Mouse (Mus musculus) embryo, embryonic 9.5 days (tissue): ENCODE results near the gene H6pd.
"Not testable (repeated sequence)": the region's sequence is repeated elsewhere in the genome, so short reads cannot be mapped to it uniquely, and the experiment has no call there.

Experiments
- DNase-seq: peaks from one replicate; pipeline ENCODE4 v3.0.0-alpha.2; 2017; ENCODE audit errors: extremely low spot score

The H6pd gene

DNA sequence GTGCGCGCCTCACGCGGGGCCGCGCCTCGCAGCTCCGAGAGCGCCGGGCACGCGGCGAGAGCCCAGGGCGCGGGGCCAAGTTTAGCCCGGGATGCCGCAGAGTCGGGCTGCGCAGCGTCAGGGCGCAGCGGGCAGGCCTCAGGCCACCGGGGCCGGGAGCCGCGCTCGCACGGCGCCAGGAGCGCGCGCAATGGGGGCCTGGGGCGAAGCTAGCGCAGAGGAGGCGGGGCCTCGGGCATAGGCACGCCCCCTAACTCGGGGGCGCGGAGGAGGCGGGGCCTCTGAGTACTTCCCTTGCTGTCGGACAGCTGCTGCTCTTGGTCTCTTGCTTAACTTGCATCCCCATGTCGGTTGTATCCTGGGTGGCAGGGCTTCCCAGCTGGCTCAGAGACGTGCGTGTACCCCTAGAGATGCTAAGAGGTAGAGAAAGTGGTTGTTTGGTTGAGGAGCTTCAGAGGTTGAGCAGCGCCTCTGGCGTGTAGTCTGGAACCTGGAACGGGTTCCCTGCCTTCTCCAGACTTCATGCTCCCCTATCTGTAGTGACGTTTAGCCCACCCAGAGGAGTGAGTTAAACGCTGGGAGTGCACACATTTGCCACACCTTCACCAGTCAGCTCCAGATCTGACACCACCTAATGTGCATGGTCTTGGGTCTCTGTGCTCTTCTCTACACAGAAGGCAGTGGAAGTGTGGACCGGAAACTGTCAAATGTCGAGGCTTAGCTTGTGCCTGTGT, at the start of gene H6pd:
TSS of gene H6pd (minus strand) at position 171 of the 734 bp plus-strand sequence.
- peak; percentile 92 for DNase-seq

DNA sequence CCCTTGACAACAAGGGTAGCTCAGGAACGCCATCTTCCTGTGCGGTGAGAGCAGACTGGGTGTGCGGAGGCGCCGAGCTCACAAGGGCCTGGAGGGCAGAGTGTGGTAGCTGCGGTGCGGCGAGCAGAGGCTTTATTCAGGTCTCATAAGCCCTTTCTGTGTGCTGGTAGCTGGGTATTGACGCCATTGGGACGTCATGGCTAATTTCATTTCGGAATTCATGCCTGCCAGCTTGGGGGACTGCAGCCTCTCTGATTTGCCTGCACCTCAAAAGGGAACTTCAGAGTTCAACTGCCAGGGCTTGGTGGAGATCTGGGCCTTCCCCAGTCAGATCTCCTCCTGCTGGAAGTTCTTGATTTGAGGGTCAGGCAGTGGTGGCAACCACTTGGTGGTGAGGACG, 48.9 kb upstream of the H6pd start:
- no peak for DNase-seq

DNA sequence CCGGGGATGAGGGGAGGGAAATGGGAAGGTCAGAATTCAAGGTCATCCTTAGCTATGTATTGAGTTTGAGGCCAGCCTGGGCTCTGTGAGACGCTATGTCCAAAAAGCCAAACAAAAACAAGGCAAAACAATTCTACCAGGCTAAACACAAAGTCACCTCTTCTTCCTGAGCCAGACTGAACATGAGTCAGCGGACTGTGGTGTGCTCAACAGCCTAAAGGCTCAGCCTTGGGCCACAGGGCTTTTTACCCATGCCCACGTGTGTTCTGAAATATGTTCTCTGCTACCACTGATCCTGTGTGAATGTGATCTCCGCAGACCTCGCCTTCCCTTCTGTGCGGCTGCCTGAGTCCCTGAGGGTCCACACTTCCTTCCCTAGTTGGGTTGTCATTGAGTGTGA, 47.3 kb upstream of the H6pd start:
- no peak for DNase-seq

DNA sequence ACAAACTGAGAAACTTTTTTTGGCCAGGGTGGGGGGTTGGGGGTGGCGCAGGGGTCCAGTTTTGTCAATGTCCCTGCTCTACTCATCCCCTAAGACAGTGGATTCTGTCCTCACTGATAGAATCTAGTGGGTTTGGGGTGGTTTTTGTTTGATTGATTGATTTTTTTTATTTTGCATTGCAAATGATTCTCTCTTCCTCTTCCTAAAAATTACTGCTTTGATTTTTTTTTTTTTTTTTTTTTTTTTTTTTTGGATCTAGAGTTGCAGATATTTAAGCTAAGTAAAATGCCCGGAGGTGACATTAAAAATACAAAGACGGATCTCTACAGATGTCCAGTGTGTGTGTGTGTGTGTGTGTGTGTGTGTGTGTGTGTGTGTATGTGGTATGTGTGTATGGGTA, 43.6 kb upstream of the H6pd start:
- DNase-seq: no peak

DNA sequence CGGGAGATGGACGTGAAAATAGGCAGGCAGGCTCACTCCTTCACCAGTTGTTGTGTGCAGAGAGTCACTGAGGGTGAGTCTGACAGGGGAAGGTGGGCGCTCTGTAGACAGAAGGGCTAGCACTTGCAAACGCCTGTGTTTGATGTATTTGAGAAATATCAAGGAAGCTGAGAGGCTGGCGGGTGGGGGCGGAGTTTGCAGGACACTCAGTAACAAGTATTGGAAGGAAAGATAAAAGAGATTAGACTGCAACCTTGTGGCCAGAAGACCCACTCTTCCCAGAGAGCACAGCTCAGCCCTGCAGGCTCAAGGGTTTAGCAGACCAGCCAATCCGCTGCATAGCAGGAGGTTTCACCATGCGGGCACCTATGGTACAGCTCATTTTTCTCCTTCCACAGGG, 42.7 kb upstream of the H6pd start:
- no peak for DNase-seq

DNA sequence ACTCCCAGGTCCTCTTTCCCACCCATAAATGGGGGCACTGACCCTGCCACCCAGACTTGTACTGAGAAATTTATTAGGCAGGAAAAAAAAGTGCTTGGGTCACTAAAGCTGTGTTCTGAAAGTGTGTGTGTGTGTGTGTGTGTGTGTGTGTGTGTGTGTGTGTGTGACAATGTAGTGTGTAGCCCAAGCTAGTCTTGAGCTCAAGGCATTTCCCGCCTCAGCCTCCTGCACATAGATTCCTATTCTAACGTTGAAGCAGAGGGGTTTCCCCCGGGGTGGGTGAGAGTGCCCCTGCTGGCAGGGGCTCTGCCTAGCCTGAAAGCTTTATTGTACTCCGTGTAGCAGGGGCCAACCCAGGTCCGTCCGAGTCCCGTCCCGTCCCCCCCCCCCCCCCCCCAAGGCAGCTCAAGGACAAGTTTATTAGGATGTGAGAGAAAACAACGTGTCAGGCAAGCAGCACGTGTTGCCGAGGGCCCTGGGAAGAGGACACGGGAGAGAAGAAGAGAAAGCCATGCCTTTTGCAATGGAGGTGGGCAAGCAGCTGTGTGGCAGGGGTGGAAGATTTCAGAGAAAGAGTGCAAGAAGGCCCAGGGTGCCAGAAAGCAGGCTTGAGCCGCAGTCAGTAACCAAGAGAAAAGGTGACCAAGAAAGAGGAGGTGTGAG, 40.9 kb upstream of the H6pd start:
- DNase-seq: no peak

DNA sequence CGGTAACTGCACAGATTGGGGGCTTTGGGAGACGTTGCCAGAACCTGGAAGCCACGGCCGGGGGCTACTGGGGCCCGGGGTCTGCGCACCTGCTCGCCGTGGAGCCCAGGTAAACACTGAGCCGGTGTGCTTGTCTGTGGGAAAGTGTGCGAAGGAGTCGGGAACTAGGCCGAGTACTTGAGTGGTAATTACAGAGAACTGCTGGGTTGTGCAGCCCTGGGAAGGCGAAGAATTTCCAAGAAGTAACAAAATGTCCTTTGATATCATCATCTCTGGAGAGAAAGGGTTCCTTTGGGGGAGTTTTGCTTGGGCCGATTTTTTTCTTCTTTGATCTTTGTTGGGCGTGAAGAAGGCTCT, 40.3 kb upstream of the H6pd start:
- no peak for DNase-seq

DNA sequence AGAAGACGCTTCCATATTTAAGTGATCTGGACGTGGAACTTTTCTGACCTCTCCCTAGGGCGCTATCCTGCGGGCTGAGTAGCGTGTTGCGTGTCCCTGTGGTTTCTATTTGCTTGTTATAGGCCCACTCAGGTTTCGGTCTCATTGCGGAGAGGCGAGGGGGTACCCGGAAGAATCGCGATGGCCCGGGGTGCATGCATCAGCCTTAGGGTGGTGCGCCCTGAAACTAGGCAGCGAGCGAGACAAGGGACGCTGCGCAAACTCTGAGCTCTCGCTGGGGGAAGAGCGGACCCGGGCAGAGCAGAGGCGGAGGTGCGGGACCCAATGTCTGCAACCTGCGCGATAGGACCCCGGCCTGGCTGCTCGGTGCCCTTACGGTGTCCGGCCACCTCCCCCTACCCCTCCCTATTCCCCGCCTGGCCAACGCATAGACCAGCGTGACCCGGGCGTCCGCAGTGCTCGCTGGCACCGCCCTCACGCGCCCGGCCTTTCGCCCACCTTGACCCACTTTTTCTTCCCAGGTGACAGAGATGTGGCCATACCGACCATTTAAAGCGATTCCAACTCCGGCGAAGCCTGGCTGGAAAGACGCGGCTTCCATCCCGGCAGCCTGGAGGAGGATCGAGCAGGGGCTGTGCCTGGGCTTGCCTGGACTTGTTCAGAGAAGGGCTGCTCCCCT, 39.8 kb upstream of the H6pd start:
- peak; percentile 62 for DNase-seq

DNA sequence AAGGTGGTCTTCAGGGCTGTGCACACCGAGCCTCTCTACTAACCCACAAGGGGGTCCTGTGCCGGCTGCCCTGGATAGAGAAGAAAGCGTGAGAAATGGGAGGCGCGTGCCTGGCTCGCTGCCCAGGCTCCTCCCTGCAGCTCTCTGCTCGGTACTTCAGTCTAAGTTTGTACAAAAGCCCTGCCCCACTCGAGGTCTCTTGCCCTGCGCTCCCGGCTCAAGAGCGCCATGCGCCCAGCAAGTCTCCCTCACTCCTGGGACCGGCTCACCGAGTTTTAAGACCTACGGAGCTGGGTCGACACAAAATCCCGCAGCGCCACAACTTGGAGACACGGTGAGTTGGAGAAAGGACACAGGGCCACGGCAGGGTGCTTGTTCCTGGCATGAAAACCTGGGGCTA, 39.2 kb upstream of the H6pd start:
- DNase-seq: peak; percentile 58

DNA sequence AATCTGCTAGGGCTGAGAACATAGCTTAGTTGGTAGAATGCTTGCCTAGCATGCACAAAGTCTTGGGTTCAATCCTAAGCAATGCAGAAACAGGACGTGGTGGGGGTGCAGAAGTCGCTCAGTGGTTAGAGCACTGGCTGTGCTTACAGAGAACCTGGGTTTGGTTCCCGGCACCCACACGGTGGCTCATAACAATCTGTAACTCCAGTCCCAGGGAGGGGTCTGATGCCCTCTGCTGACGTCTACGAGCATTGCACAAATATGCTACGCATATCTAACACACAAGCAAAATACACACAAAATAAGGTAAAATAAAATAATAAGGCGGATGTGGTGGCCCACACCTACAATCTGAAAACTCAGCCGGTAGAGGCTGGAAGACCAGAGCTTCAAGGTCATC, 34.8 kb upstream of the H6pd start:
- DNase-seq: no peak

DNA sequence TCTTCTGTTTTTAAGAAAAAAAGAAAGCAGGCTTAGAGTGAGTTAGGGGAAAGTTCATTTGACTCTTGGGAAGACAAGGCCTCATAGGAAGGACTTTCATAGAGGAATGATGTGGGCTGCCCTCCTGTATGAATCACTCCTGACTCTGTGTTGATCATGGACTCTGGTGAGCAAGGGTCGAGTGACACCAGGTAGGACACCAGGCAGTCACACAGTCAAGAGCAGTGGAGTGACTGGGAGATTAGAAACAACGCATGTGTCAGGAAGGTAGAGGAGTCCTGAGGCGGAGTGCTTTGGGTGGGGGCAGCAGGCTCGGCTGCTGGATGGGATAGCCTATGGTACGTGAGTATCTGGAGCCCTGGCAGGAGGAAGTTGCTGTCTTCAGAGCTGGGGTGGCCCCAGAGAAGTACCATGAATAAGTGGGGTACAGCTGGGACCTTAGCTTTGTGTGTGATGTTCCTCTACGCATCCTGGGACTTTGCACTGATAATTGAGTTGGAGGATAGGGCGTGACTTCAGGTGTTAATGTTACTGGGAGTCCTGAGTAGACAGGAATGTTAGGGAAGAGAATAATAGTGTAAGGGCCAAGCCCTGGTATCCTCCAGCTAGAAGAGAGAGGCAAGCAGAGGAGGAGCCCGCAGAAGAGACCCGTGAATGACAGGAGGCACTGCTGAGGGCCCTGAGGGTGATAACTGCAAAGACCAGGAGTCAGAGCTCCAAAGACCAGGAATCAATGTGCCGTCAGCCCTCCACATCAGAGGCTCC, 32.7 kb upstream of the H6pd start:
- no peak for DNase-seq

DNA sequence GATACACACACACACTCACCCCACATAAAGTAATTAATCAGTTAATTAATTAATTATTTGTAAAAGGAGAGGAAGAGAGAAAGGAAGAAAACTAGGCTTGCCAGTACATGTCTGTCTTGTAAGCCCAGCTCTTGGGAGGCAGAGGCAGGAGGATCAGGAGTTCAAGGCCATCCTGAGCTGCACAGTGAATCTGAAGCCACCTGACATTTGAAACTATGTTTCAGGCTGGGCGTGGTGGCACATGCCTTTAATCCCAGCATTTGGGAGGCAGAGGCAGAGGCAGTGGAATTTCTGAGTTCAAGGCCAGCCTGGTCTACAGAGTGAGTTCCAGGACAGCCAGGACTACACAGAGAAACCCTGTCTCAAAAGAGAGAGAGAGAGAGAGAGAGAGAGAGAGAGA, 32.0 kb upstream of the H6pd start:
- not testable (repeated sequence) for DNase-seq

DNA sequence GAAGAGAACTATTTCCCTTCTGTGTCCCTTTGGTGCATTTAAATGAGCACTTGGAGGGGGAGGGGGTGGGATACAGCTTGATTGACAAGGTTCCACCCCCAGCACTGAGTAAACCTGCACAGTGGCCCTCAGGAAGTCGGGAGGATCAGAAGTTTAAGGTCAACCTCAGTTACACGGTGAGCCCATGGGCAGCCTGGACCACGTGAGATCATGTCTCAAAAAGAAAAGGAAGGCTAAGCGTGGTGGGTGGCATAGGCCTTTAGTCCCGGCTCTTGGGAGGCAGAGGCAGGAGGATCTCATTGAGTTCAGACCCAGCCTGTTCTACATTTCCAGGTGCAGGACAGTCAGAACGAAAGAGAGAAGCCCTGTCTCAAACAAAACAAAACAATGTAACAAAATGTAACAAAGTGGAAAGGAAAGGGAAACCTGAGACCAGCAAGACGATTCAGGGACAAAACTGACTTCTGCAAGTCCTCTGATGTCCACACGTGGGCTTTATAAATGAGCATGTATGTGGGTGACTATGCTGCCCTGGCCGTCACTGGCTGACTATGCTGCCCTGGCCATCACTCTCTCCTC, 31.3 kb upstream of the H6pd start:
- no peak for DNase-seq

DNA sequence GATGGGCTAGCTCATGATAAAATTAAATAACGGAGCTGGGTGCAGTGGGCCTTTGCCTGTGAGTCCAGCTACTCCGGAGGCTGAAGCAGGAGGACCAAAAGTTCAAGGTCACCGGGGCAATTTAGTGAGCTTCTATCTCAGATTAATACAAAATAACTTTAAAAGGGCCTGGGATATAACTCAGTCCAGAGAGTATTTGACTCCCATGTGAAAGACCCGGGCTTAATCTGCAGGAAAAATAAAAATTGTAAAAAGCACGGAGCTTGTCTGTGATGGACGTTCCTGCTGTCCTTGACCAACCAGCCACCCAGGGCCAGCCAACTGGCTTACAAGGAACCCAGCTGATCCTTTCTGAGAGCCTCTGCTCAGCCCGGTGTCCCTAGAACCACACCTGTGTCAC, 29.7 kb upstream of the H6pd start:
- DNase-seq: no peak

DNA sequence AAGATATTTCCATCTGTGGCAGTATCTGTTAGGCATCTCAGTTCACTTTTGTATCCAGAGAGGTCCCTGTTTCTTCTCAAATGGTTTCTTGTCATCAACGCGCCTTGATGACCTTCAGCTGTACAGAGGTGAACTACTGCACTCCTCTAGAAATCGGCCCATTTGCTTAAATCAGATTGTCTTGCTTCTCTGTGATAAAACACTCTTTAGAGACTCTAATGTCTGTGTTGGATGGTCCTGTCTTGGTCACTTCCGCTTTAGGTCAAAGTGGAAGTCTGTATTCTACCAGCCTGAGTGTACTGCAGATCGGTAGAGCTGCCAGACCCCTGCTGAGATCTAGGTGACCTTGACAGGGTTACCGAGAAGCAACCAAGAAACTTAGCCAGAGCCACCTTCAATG, 27.3 kb upstream of the H6pd start:
- no peak for DNase-seq

DNA sequence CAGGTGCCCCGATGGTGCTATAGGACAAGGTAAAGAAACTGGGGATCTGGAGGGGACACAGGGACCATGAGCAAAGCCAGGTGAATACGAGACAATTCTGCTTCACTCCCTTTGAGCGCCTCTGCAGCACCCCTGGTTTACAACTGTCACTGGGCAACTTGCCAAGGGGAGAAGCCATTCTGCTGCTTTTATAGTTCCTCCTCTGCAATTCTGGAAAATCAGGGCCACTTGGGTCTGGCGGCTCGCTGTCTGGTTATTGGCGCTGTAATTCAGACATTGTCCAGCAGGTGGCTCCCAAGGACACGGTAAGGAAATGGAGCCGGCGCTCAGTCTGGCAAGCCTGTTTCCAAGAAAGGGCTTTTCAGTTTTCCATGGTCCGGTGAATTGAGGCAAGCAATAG, 26.5 kb upstream of the H6pd start:
- peak; percentile 79 for DNase-seq

DNA sequence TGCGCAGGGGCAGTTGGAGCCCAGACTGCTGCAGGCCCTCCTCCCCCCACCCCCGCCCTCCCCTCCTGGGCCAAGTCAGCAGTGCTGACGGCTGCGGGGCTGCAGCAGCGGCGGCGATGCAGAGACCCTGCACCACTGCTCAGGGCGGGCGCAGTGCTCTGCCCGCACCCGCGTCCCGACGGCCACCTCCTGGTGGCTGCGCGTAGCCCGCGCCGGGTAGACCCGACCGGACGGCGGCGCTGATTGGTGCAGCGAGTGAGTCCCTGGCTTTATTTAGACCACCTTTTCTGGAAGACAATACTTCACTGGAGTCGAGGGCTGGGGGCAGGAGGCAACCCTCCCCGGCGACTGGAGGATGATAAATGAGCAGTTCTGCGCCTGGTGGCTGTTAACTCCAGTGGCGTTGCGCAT, 24.4 kb upstream of the H6pd start:
- DNase-seq: peak; percentile 51

DNA sequence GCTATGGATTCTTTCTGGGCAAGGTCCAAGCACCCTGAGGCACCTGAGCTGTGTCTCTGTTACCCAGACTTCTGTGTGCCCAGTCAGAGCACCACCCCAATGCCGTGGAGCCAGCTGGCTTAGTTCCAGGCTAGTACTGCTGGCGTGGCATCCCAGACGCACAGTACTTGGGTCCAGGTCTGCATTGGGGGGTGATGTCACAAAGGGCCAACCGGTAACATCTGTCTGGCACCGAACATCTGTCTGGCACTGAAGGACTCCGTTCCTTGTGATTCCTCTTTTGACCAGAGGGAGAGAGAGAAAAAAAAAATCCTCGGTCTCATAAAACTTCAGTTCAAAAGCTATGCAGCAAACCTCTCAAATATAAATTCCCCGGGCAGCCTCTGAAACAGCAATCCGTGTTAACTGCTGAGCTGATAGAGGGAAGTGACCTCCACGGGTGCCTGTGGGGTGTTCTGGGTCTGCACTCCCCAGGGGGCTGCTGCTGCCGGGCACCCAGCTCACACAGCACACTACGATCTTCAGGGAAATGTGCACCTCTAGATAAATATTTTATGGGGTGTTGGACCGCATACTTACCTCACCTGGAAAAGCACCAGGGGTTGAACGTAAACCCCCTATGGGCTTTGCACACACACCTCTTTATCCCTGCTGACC, 22.5 kb upstream of the H6pd start:
- no peak for DNase-seq

DNA sequence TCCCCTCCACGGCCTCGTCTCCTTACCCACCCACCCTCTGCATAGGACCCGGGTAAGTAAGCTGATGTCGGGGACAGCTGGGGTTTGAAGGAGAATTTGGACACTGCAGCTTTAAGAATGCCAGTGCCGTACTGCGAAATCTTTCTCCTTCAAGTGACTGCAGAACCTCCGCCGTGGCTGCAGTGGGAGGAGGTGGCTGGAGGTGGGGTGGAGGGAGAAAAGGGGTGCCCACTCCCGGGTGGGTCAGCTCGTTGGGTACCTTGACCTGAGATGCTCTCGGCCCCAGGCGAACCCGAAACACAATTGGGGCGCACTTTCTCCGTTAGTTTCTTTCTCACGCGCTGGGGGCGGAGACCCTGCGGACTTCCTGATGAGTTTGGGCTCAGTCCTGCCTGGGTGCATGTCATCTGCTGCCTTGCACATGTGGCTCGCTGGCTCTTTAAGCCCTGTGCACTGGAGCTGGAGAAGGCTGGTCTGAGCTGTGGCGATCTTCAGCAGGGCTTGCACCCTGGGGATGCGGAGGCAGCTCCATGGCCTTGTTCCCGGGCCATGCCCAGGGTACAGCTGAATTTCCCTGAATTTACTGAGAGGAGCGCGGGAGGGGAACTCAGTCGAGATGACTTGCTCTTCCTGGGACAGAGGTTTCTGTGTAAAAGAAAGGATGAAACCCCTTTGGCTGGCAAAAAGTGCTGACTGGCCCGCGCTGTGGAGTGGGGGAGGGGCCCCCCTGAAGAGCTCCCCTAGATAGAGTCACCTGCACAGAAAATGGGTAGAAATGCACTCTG, 21.8 kb upstream of the H6pd start:
- peak; percentile 51 for DNase-seq

DNA sequence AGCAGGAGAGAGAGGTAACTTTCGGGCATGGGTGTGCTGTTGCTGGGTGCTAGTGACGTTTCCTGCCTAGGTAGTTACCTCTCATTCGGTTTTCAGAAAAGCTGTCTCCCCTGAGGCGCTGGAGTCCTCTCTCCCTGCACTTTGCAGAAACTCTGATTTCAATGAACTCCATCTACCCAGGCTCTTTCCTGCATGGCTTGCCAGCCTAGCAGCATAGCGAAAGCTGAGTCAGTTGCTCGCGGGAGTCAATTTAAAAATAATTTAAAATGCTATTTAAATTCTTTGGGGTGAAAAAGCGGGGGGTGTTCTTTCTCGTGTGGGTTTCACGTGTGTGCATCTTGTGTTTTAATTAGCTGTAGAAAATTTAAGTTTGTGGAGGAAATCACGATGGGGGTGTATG, 21.1 kb upstream of the H6pd start:
- DNase-seq: no peak

DNA sequence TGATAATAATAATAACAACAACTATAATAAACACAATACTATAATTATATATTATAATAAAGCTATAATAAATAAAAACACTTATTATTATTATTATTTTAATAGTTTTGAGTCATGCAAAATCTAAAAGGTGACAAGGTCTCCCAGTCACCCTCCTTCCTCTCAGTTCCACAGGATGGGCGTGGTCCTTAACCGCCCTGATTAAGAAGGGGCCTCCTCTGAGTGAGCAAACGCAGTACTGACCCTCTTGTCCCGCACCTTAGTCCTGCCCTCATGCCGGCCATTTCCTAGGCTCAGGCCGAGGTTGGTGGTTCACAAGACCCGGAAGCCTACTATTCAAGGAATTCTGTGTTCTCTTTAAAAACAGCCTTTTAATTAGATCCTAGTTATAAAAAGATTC, 14.7 kb upstream of the H6pd start:
- DNase-seq: no peak
